Mouse (Mus musculus) brain, embryonic 14.5 days (tissue): ENCODE results near the gene 2010111I01Rik.

Experiments
- CTCF ChIP-seq: fragments of 200-500 bp; IDR thresholded peaks from 2 replicates; pipeline ENCODE4 v1.5.1; 2012; ENCODE audit warnings: inconsistent platforms, mild to moderate bottlenecking, moderate library complexity, borderline replicate concordance; ENCODE audit not compliant: insufficient read depth, insufficient read length; ENCODE audit errors: extremely low read depth
- POLR2A ChIP-seq: fragments of 200-500 bp; IDR thresholded peaks from 2 replicates; pipeline ENCODE4 v1.6.1; 2012; ENCODE audit warnings: mild to moderate bottlenecking, inconsistent platforms, borderline replicate concordance; ENCODE audit not compliant: poor library complexity, insufficient read depth, insufficient read length, severe bottlenecking; ENCODE audit errors: extremely low read depth

GRCm38 (mm10) chr13:62922645-62923044 is 42.0 kb upstream of the 2010111I01Rik start:
- TF ChIP-seq CTCF (no peak), POLR2A (no peak)
